Mouse (Mus musculus) neural tube, embryonic 12.5 days (tissue): ENCODE data around the gene Myo18a. TPM values are rescaled to one million over a fixed set of nuclear protein-coding genes. Genes with fewer than 3 reads are reported as not detected.

Experiments
- ATAC-seq: fragments of 200-750 bp; cut with Nextera tagmentation; 2 replicates; pipeline ENCODE4 v1.8.0; 2017; ENCODE audit warnings: low read depth, mild to moderate bottlenecking, moderate TSS enrichment, moderate library complexity; ENCODE audit not compliant: low FRiP score
- H3K27ac ChIP-seq: fragments of 300-500 bp; sonication (generic); 2 replicates; pipeline ENCODE4 v1.5.1; 2016
- H3K27me3 ChIP-seq: fragments of 300-500 bp; sonication (generic); replicated peaks from 2 replicates; pipeline ENCODE4 v1.6.1; 2016; ENCODE audit warnings: mild to moderate bottlenecking
- H3K36me3 ChIP-seq: fragments of 300-500 bp; sonication (generic); 2 replicates; pipeline ENCODE4 v1.6.1; 2016; ENCODE audit warnings: mild to moderate bottlenecking
- H3K4me1 ChIP-seq: fragments of 300-500 bp; sonication (generic); 2 replicates; pipeline ENCODE4 v1.6.1; 2016
- H3K4me2 ChIP-seq: fragments of 300-500 bp; sonication (generic); replicated peaks from 2 replicates; pipeline ENCODE4 v1.6.1; 2016; ENCODE audit warnings: mild to moderate bottlenecking
- H3K4me3 ChIP-seq: fragments of 300-500 bp; sonication (generic); 2 replicates; pipeline ENCODE4 v1.5.1; 2016
- H3K9ac ChIP-seq: fragments of 300-500 bp; sonication (generic); 2 replicates; pipeline ENCODE4 v1.6.1; 2016; ENCODE audit warnings: mild to moderate bottlenecking
- H3K9me3 ChIP-seq: fragments of 300-500 bp; sonication (generic); 2 replicates; pipeline ENCODE4 v1.6.1; 2016; ENCODE audit warnings: mild to moderate bottlenecking
- WGBS: fragments of 180-500 bp; shearing (Covaris S2); methylation state at CpG from one replicate; pipeline ENCODE4 v1.1.7; 2016; 5-methylcytosine and 5-hydroxymethylcytosine counted together
- polyA plus RNA-seq: library from polyadenylated mRNA; unstranded; fragments of >200 nt; fragmentation: Nextera tagmentation; extraction: Ambion mirVana; gene quantifications from 2 replicates; pipeline ENCODE4 v1.2.1, GENCODE M21; 2016

Myo18a gene
- polyA plus RNA-seq, 1 experiment from 2014 or later: 49.5 TPM

DNA sequence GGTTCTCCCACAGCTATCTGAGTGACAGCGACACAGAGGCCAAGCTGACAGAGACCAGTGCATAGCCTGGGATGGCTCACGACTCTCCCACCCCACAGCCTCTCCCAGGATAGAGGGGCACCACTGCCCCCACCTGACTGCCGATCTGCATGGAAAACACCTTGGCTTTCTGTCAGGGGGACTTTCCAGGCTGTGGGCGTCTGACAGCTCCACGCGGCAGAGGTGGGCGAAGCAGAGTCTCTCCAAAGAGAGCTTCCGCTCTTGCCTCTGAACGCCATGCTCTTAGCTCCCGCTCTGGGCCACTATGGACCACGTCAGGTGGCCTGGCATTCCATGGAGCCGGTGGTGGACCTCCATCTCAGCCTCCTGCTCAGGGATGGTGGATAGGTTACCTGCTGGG lies 101.7 kb downstream of the Myo18a start:
- Histone ChIP-seq H3K27ac (no peak overlapping the region), H3K36me3 (peaks cover 24% of the 10 kb centered on the region), H3K4me3 (no peak overlapping the region), H3K27me3 (peaks cover 53% of the 10 kb centered on the region), H3K4me2 (no peak overlapping the region), H3K9ac (no peak overlapping the region), H3K9me3 (no peaks in the 10 kb centered on the region), H3K4me1 (peaks cover 34% of the 10 kb centered on the region)
- WGBS: 54% methylated on average over 12 of the region's 12 CpGs
- no peak for ATAC-seq

DNA sequence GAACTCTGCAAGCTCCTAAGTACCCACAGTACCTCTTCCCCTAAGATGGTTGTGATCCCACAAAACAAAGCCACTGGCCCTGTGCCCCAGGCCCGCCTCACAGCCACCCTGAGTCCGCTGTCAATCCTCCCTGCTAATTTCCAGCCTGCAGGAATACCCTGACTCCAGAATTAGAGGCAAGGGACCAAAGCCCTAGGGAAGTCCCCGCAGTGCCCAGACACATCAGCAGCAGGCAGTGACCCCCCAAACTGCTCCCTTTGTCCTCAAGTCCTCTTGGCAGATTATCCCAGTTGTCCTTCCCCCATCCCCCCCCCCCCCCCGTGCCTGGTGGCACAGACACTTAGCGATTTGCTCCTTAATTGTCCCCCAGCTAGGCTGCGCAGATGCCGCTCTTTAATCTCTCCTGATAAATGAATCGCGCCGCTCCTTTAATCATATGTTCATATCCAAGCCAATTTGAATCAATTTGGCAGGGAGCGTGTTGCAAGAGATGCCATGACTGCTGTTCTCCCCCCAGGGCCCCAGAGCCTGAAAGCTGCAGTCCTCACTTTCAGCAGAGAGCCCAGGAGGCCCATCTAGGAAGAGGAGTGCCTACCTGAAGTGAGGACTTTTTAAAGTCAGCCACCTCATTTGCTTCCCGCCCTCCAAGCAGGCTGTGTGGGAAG lies 104.5 kb downstream of the Myo18a start:
- 10% methylated on average over 12 of the region's 12 CpGs for WGBS
- ATAC-seq: no peak
- Histone ChIP-seq H3K9me3 (no peaks in the 10 kb centered on the region), H3K4me1 (peaks cover 45% of the 10 kb centered on the region), H3K36me3 (peaks cover 8% of the 10 kb centered on the region; the same call in 1 of the 2 replicates), H3K4me2 (0 out of 2 replicates have a peak overlapping the region, but pooled peaks have one; percentile 4), H3K27me3 (peaks cover 40% of the 10 kb centered on the region), H3K4me3 (no peak overlapping the region), H3K27ac (no peak overlapping the region), H3K9ac (no peak overlapping the region)

DNA sequence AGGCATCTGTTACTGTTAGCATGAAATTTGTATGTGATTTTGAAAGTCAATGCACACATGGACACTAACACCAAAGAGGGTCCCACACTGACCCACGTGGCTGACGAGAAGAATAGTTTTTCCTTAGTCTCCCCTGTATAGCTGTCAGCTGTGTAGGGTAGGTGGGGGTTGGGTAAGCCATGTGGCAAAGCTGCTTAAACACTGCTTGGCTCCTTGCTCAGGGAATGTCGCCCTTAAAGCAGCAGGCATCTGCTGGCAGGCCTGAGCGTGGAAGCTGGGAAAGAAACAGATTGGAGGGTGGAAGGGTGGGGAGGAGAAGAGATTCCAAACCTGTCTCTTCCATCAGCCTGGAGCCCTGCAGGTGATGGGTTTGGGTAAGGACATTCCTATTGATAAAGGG lies 108.4 kb downstream of the Myo18a start:
- Histone ChIP-seq H3K36me3 (no peaks in the 10 kb centered on the region), H3K4me1 (peaks cover 57% of the 10 kb centered on the region), H3K9me3 (no peaks in the 10 kb centered on the region), H3K27ac (no peak overlapping the region), H3K4me2 (no peak overlapping the region), H3K9ac (no peak overlapping the region), H3K27me3 (peaks cover 46% of the 10 kb centered on the region), H3K4me3 (no peak overlapping the region)
- 26% methylated on average over 4 of the region's 4 CpGs for WGBS
- no peak for ATAC-seq

DNA sequence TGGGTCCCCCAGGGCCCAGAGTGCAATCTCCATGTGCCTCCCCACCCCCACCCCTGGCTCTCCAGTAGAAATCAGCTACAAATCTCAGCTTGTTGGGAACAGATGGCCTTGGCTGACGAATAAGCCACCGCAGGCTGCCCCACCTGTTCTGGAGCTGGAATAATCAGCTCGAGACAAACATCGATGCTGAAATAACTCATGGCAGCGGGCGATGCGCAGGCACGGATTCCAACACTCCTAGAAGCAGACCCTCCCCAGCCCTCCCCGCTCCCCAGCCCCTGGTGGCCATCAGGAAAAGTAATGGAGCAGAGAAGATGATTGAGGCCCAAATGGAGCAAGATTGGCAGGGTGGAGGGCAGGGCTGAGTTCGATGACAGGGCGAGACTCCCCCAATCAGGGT lies 109.2 kb downstream of the Myo18a start:
- Histone ChIP-seq H3K4me2 (peak overlapping the region; percentile 30), H3K36me3 (no peaks in the 10 kb centered on the region), H3K4me1 (peaks cover 54% of the 10 kb centered on the region), H3K27me3 (peaks cover 41% of the 10 kb centered on the region), H3K27ac (peak overlapping the region; percentile 28; the same call in 1 of the 2 replicates), H3K4me3 (no peak overlapping the region), H3K9ac (no peak overlapping the region), H3K9me3 (no peaks in the 10 kb centered on the region)
- 0 out of 2 replicates have a peak, but pooled peaks have one; percentile 14 for ATAC-seq
- 2% methylated on average over 11 of the region's 11 CpGs for WGBS

- Histone ChIP-seq H3K27me3 (peaks cover 41% of the 10 kb centered on the region), H3K4me1 (peaks cover 50% of the 10 kb centered on the region), H3K9ac (no peak overlapping the region), H3K27ac (peak overlapping the region; percentile 28; the same call in 1 of the 2 replicates), H3K4me2 (peak overlapping the region; percentile 30), H3K4me3 (no peak overlapping the region), H3K9me3 (no peaks in the 10 kb centered on the region), H3K36me3 (no peaks in the 10 kb centered on the region)
- 7% methylated on average over 7 of the region's 7 CpGs for WGBS
- no peak for ATAC-seq
Measured at GRCm38 (mm10) chr11:77872685-77873084, 109.6 kb downstream of the Myo18a start.

- no peak for ATAC-seq
- no peak overlapping the region for H3K9ac ChIP-seq
- no peak overlapping the region for H3K27ac ChIP-seq
- H3K4me3 ChIP-seq: no peak overlapping the region
- 40% methylated on average over 3 of the region's 3 CpGs for WGBS
- H3K27me3 ChIP-seq: peaks cover 41% of the 10 kb centered on the region
- H3K4me2 ChIP-seq: no peak overlapping the region
- no peaks in the 10 kb centered on the region for H3K9me3 ChIP-seq
- H3K36me3 ChIP-seq: no peaks in the 10 kb centered on the region
- peaks cover 45% of the 10 kb centered on the region for H3K4me1 ChIP-seq
Measured at GRCm38 (mm10) chr11:77873116-77873515, 110.1 kb downstream of the Myo18a start.

DNA sequence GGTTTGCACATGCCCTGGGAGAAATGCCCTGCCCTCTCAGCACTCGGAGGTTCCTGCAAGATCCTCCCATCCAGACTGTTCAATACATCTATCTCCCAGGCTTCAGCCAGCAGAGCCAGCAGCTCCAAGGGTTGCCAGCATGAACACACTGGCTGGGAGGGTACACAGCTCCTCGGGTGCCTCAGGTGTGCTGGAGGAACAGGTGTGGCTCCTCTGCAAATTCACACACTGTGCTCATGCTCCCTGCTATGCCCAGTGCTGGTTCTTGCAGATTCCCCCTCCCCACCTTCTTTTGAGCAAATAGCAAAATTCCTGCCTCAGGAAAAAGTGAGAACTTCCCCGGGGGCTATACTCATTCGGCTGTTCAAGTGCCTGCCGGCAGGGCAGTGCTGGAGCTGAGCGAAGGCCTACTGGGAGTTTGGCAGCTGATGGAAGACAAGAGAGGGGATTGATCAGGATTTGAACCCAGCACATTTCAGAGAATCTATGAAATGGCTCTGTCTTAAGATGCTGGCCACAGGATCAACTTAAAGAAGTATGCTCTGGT lies 111.7 kb downstream of the Myo18a start:
- Histone ChIP-seq H3K4me3 (no peak overlapping the region), H3K27me3 (peaks cover 35% of the 10 kb centered on the region), H3K27ac (no peak overlapping the region), H3K4me1 (peaks cover 41% of the 10 kb centered on the region), H3K36me3 (no peaks in the 10 kb centered on the region), H3K4me2 (no peak overlapping the region), H3K9me3 (no peaks in the 10 kb centered on the region), H3K9ac (no peak overlapping the region)
- no peak; the same call in 1 of the 2 replicates for ATAC-seq
- 56% methylated on average over 6 of the region's 6 CpGs for WGBS

- Histone ChIP-seq H3K4me1 (peaks cover 41% of the 10 kb centered on the region), H3K27me3 (peaks cover 37% of the 10 kb centered on the region), H3K9ac (no peak overlapping the region), H3K27ac (no peak overlapping the region), H3K4me3 (no peak overlapping the region), H3K9me3 (no peaks in the 10 kb centered on the region), H3K36me3 (no peaks in the 10 kb centered on the region), H3K4me2 (no peak overlapping the region)
- ATAC-seq: peak; percentile 46; the same call in 1 of the 2 replicates
- WGBS: 38% methylated on average over 5 of the region's 5 CpGs
Measured at GRCm38 (mm10) chr11:77875269-77875668, 112.2 kb downstream of the Myo18a start.

- 59% methylated on average over 26 of the region's 26 CpGs for WGBS
- H3K4me1 ChIP-seq: peaks cover 41% of the 10 kb centered on the region
- H3K4me3 ChIP-seq: no peak overlapping the region
- H3K36me3 ChIP-seq: no peaks in the 10 kb centered on the region
- ATAC-seq: no peak
- H3K27ac ChIP-seq: no peak overlapping the region
- no peak overlapping the region for H3K4me2 ChIP-seq
- peaks cover 38% of the 10 kb centered on the region for H3K27me3 ChIP-seq
- H3K9me3 ChIP-seq: no peaks in the 10 kb centered on the region
- no peak overlapping the region for H3K9ac ChIP-seq
Measured at GRCm38 (mm10) chr11:77875847-77876759, 113.1 kb downstream of the Myo18a start.

DNA sequence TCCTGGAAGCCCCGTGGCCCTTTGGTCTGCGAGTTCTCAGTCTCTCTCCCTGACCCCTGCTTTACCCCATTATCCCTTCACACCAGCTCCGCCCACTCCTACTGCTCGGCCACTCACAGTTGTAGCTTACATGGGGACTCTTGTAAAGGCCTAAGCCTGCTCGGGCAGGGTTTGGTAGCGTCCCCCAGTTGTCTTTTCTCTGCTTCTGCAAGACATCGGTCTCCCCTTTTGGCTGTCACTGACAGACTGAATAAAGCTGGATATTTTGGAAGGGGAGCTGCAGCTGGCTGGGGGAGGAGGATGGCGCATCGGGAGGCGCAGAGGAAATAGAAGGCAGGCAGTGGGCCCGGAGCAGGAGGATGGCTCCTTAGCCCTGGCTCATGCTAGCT lies 113.7 kb downstream of the Myo18a start:
- no peak overlapping the region for H3K27ac ChIP-seq
- H3K4me2 ChIP-seq: no peak overlapping the region
- H3K4me3 ChIP-seq: no peak overlapping the region
- H3K4me1 ChIP-seq: peaks cover 36% of the 10 kb centered on the region
- H3K9me3 ChIP-seq: no peaks in the 10 kb centered on the region
- no peaks in the 10 kb centered on the region for H3K36me3 ChIP-seq
- ATAC-seq: no peak
- 43% methylated on average over 11 of the region's 11 CpGs for WGBS
- H3K27me3 ChIP-seq: peaks cover 44% of the 10 kb centered on the region
- H3K9ac ChIP-seq: no peak overlapping the region

- peak overlapping the region; percentile 8; the same call in 1 of the 2 replicates for H3K4me2 ChIP-seq
- ATAC-seq: no peak
Measured at GRCm38 (mm10) chr11:77884524-77885245, 121.6 kb downstream of the Myo18a start.

DNA sequence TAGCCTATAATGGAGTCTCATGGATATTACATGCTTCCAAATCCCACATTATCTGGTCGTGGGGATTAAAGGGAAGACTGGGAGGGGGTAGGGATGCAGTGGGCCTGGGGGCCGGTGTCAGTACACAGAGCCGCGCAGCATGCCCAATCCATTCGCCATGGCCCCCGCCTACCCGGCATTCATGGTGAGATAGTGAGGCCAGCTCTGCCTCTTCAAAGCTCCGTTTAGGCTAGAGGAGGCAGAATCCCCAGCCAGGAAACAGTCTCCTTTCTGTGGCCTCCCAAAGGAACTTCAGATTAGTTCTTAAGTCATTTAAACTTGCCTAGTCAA lies 122.2 kb downstream of the Myo18a start:
- peaks cover 65% of the 10 kb centered on the region for H3K27me3 ChIP-seq
- no peak overlapping the region for H3K9ac ChIP-seq
- H3K36me3 ChIP-seq: no peaks in the 10 kb centered on the region
- 0 out of 2 replicates have a peak overlapping the region, but pooled peaks have one; percentile 12 for H3K4me2 ChIP-seq
- peaks cover 43% of the 10 kb centered on the region for H3K4me1 ChIP-seq
- no peak overlapping the region for H3K27ac ChIP-seq
- no peak overlapping the region for H3K4me3 ChIP-seq
- H3K9me3 ChIP-seq: no peaks in the 10 kb centered on the region
- peak; percentile 87 for ATAC-seq
- WGBS: 8% methylated on average over 8 of the region's 8 CpGs

More at GRCm38 (mm10) chr11:77884524-77885245, 121.6 kb downstream of the Myo18a start:
- Histone ChIP-seq H3K36me3 (no peaks in the 10 kb centered on the region), H3K4me3 (no peak overlapping the region), H3K27me3 (peaks cover 67% of the 10 kb centered on the region), H3K9me3 (no peaks in the 10 kb centered on the region), H3K4me1 (peaks cover 42% of the 10 kb centered on the region), H3K9ac (no peak overlapping the region), H3K27ac (no peak overlapping the region)
- 24% methylated on average over 10 of the region's 10 CpGs for WGBS
